Mouse (Mus musculus) mammary gland, adult 2 months (tissue): Measurements from ENCODE around the gene Rpap3. TPM values are rescaled to one million over a fixed set of nuclear protein-coding genes. Genes with fewer than 3 reads are reported as not detected.

Experiments
- polyA plus RNA-seq: library from polyadenylated mRNA; depleted of rRNA; stranded (reverse); fragments of >200 nt; gene quantifications from 2 replicates; pipeline ENCODE4 v1.2.3, GENCODE M21; 2012; ENCODE audit warnings: low replicate concordance; rRNA removed

Gene Rpap3
- polyA plus RNA-seq = 2.2 and 2.8 TPM in 2 replicates

DNA sequence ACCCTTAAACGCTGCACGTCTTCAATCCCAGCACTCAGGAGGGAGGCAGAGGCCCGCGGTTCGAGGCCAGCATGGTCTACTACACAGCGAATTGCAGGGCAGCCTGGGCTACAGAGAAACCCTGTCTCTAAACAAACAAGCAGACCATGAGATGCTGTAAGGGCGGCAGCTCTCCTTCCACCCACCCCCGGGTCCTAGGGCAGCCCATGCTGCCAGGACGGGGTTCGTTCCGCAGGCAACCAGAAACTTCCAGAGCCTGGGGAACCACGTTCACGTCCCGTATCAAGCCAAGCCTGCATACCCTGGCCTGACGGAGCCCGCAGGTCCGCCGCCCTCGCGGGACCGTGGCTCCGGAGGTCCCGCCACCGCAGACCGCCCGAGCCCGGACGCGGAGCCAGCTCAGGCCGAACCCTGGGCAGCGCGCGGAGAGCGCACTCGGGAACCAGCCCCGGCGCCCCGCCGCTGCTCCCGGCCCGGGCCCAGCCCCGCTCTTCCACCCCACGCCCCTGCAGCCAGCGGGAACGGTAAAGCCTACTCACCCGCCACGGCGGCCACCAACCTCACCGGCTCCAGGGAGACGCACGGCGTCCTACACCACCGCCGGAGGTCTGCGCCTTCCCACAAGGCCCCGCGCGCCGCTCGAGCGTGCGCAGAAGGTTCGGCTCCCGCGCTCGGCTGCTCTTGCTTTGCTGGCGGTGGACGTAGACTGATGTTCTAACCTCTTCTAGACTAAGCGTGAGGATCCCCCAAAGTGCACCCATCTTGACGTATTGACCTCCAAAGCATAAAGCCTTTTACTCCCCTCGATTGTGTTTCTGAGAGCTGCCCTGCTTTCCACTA is at the start of gene Rpap3:
Gene Rpap3, minus strand, starts transcription at position 615 of the 840 bp plus-strand sequence.

DNA sequence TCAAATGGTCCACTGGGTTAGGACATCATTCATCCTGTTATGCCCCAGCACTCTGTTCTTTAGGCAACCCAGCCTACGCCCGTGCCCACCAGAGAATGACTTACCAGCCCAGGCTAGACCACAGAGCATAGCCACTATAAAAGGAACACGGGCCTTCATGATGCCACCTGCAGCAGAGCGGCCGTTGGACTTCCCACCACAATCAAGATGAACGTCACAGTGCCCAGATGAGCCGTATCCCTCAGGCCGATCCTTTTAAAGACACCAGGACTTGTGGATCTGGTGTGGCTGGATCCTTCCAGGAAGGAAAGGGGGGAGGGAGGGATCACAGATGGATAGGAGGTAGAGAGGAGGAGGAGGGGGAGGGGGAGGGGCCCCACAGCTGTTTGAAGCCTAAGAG is 25.5 kb upstream of the Rpap3 start, which contains the start of gene Endou:
Gene Endou, minus strand, starts transcription at position 229 of the 400 bp plus-strand sequence.

Other genes starting within 250 kb of the Rpap3 start
- gene Endou, start 25.5 kb upstream of the Rpap3 start, polyA plus RNA-seq = 1.7 and 3.5 TPM in 2 replicates
- 43.5 and 44.3 TPM in 2 replicates for gene Rapgef3, start 62.1 kb upstream of the Rpap3 start, polyA plus RNA-seq
- gene Slc48a1, start 72.7 kb upstream of the Rpap3 start, polyA plus RNA-seq = 157 and 161 TPM in 2 replicates
- gene Hdac7, start 138.7 kb upstream of the Rpap3 start, polyA plus RNA-seq = 111 and 194 TPM in 2 replicates
- 7.4 and 8.1 TPM in 2 replicates for gene Vdr, start 204.8 kb upstream of the Rpap3 start, polyA plus RNA-seq